Mouse (Mus musculus) embryonic facial prominence, embryonic 11.5 days (tissue): ENCODE measurements around the gene Ccl6. TPM values are rescaled to one million over a fixed set of nuclear protein-coding genes. Genes with fewer than 3 reads are reported as not detected.
A peak's percentile ranks its signal among the peaks of the same experiment; 100 is the strongest.
"Not testable (repeated sequence)": the region's sequence is repeated elsewhere in the genome, so short reads cannot be mapped to it uniquely, and the experiment has no call there.

ENCODE experiments used
- ATAC-seq: fragments of 200-750 bp; cut with Nextera tagmentation; replicated peaks from 2 replicates; pipeline ENCODE4 v1.8.0; 2017; ENCODE audit warnings: low read depth; ENCODE audit not compliant: insufficient number of reproducible peaks, low FRiP score, low TSS enrichment
- DNase-seq: peaks from one replicate; pipeline ENCODE4 v3.0.0-alpha.2; 2015; ENCODE audit warnings: low spot score
- H3K27ac ChIP-seq: fragments of 300-500 bp; sonication (generic); replicated peaks from 2 replicates; pipeline ENCODE4 v1.5.1; 2014; ENCODE audit warnings: mild to moderate bottlenecking, low read depth, low read length, control low read depth
- H3K27me3 ChIP-seq: fragments of 300-500 bp; sonication (generic); 2 replicates; pipeline ENCODE4 v1.6.1; 2014; ENCODE audit warnings: mild to moderate bottlenecking, low read length, moderate library complexity, mixed read lengths; ENCODE audit not compliant: control insufficient read depth, insufficient read depth
- H3K36me3 ChIP-seq: fragments of 300-500 bp; sonication (generic); replicated peaks from 2 replicates; pipeline ENCODE4 v1.6.1; 2014; ENCODE audit warnings: low read depth, mild to moderate bottlenecking, low read length, moderate library complexity, mixed read lengths; ENCODE audit not compliant: control insufficient read depth, insufficient read depth
- H3K4me1 ChIP-seq: fragments of 300-500 bp; sonication (generic); 2 replicates; pipeline ENCODE4 v1.6.1; 2014; ENCODE audit warnings: low read length, mixed read lengths; ENCODE audit not compliant: control insufficient read depth, insufficient read depth
- H3K4me2 ChIP-seq: fragments of 300-500 bp; sonication (generic); 2 replicates; pipeline ENCODE4 v1.6.1; 2014; ENCODE audit warnings: low read depth, mild to moderate bottlenecking, control low read depth, low read length, moderate library complexity
- H3K4me3 ChIP-seq: fragments of 300-500 bp; sonication (generic); 2 replicates; pipeline ENCODE4 v1.5.1; 2014; ENCODE audit warnings: low read depth, low read length, control low read depth
- H3K9ac ChIP-seq: fragments of 300-500 bp; sonication (generic); replicated peaks from 2 replicates; pipeline ENCODE4 v1.6.1; 2014; ENCODE audit warnings: mild to moderate bottlenecking, control low read depth, low read length
- H3K9me3 ChIP-seq: fragments of 300-500 bp; sonication (generic); replicated peaks from 2 replicates; pipeline ENCODE4 v1.6.1; 2016; ENCODE audit warnings: mild to moderate bottlenecking, low read length, inconsistent platforms, mixed read lengths; ENCODE audit not compliant: control insufficient read depth
- WGBS: fragments of 180-500 bp; shearing (Covaris S2); extraction: QIAGEN DNeasy Blood & Tissue Kit; methylation state at CpG from one replicate; pipeline ENCODE4 v1.1.7; 2014; 5-methylcytosine and 5-hydroxymethylcytosine counted together
- polyA plus RNA-seq: library from polyadenylated mRNA; unstranded; fragments of >200 nt; fragmentation: Nextera tagmentation; extraction: Ambion mirVana; gene quantifications from 2 replicates; pipeline ENCODE4 v1.2.1, GENCODE M21; 2014

Gene Ccl6
- polyA plus RNA-seq, 1 experiment from 2014 or later = 3.1 TPM

GRCm38 (mm10) chr11:83556085-83556781 lies 36.7 kb downstream of the Ccl6 start:
- DNase-seq = peak; percentile 88
- no peak overlapping the region for H3K9ac ChIP-seq
- WGBS = 32% methylated on average over 8 of the region's 8 CpGs

GRCm38 (mm10) chr11:83551668-83552067 lies 41.2 kb downstream of the Ccl6 start:
- no peaks in the 10 kb centered on the region for H3K9me3 ChIP-seq
- no peak overlapping the region for H3K4me2 ChIP-seq
- H3K4me3 ChIP-seq = no peak overlapping the region
- no peaks in the 10 kb centered on the region for H3K36me3 ChIP-seq
- no peaks in the 10 kb centered on the region for H3K4me1 ChIP-seq
- DNase-seq (no peak), ATAC-seq (no peak)
- WGBS = 84% methylated on average over 5 of the region's 5 CpGs
- no peak overlapping the region for H3K9ac ChIP-seq
- no peaks in the 10 kb centered on the region for H3K27me3 ChIP-seq
- no peak overlapping the region for H3K27ac ChIP-seq

More at GRCm38 (mm10) chr11:83556085-83556781, 36.7 kb downstream of the Ccl6 start:
- ATAC-seq = no peak
- no peak overlapping the region for H3K4me2 ChIP-seq
- H3K4me3 ChIP-seq = no peak overlapping the region
- no peak overlapping the region for H3K27ac ChIP-seq
- no peaks in the 10 kb centered on the region for H3K9me3 ChIP-seq
- H3K36me3 ChIP-seq = no peaks in the 10 kb centered on the region
- no peaks in the 10 kb centered on the region for H3K4me1 ChIP-seq
- H3K27me3 ChIP-seq = no peaks in the 10 kb centered on the region

DNA sequence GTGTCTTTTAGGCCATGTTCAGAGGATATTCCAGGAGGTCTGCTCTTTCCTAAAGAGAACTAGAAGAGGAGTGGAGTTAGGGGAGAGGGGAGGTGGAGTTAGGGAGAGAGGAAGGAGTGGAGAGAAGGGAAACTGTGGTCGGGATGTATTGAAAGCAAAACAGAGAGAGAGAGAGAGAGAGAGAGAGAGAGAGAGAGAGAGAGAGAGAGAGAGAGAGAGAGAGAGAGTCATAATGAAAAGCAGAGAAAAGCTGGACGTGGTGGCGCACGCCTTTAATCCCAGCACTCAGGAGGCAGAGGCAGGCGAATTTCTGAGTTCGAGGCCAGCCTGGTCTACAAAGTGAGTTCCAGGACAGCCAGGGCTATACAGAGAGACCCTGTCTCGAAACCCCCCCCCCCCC lies 41.9 kb downstream of the Ccl6 start:
- ATAC-seq, H3K27me3 ChIP-seq, H3K36me3 ChIP-seq, DNase-seq, H3K4me2 ChIP-seq, H3K27ac ChIP-seq, H3K9me3 ChIP-seq, H3K4me1 ChIP-seq, H3K9ac ChIP-seq, H3K4me3 ChIP-seq: not testable (repeated sequence)
- 88% methylated on average over 7 of the region's 7 CpGs for WGBS

- Histone ChIP-seq H3K36me3 (no peaks in the 10 kb centered on the region), H3K9me3 (no peaks in the 10 kb centered on the region), H3K4me2 (no peak overlapping the region)
Measured at GRCm38 (mm10) chr11:83550186-83550632, 42.7 kb downstream of the Ccl6 start.

GRCm38 (mm10) chr11:83544214-83544613 lies 48.7 kb downstream of the Ccl6 start:
- Histone ChIP-seq H3K27ac (no peak overlapping the region), H3K4me1 (no peaks in the 10 kb centered on the region), H3K4me3 (no peak overlapping the region), H3K4me2 (no peak overlapping the region), H3K9me3 (no peaks in the 10 kb centered on the region), H3K9ac (no peak overlapping the region), H3K27me3 (no peaks in the 10 kb centered on the region), H3K36me3 (no peaks in the 10 kb centered on the region)
- DNase-seq (peak; percentile 41), ATAC-seq (no peak)
- WGBS = 60% methylated on average over 3 of the region's 3 CpGs

More at GRCm38 (mm10) chr11:83550186-83550632, 42.7 kb downstream of the Ccl6 start:
- no peak overlapping the region for H3K9ac ChIP-seq
- WGBS = 92% methylated on average over 5 of the region's 5 CpGs
- H3K27me3 ChIP-seq = no peaks in the 10 kb centered on the region
- DNase-seq (no peak), ATAC-seq (no peak)
- H3K27ac ChIP-seq = no peak overlapping the region
- H3K4me1 ChIP-seq = no peaks in the 10 kb centered on the region
- H3K4me3 ChIP-seq = no peak overlapping the region

DNA sequence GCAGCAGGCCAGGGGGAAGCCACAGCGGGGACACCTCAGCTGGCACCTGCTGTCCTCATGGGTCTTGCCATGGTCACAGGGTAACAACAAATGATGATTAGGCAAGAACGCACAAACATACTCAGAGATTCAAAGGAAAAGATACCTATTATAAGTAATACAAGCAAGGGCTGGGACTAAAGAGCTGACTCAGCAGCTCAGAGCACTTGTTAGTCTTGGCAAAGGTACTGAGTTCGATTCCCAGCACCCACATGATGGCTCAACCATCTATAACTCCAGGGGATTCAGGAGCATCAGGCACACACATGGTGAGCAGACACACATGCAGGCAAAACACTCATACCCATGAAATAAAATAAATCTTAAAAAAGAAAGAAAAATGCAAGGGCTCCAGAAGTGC lies 51.5 kb downstream of the Ccl6 start:
- no peak for ATAC-seq
- Histone ChIP-seq H3K27me3 (no peaks in the 10 kb centered on the region), H3K9ac (no peak overlapping the region), H3K27ac (no peak overlapping the region), H3K4me3 (no peak overlapping the region), H3K36me3 (no peaks in the 10 kb centered on the region), H3K9me3 (no peaks in the 10 kb centered on the region), H3K4me2 (no peak overlapping the region), H3K4me1 (no peaks in the 10 kb centered on the region)
- DNase-seq = no peak
- 89% methylated on average over 3 of the region's 3 CpGs for WGBS

DNA sequence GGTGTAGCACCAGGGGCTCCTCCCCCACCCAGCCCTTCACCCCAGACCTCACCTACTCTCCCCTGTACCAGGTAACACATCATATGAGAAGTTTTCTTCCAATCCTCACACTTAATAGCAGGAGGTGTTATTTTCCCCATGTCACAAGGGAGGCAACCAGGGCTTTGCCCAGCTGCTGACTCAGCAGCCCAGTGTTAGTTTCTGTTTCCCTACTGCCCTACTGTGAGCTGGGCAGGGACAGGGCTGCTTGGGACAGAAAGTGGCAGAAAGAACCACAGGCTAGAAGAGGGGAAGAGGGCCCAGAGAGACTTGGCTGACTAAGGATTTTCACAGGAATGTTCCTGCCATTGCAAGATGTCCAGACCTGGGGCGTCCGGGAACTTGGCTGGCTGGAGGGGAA lies 52.0 kb downstream of the Ccl6 start:
- no peak overlapping the region for H3K27ac ChIP-seq
- H3K9ac ChIP-seq = no peak overlapping the region
- H3K36me3 ChIP-seq = no peaks in the 10 kb centered on the region
- no peaks in the 10 kb centered on the region for H3K27me3 ChIP-seq
- no peak overlapping the region for H3K4me2 ChIP-seq
- 79% methylated on average over 2 of the region's 2 CpGs for WGBS
- ATAC-seq (no peak), DNase-seq (no peak)
- H3K9me3 ChIP-seq = no peaks in the 10 kb centered on the region
- H3K4me1 ChIP-seq = no peaks in the 10 kb centered on the region
- H3K4me3 ChIP-seq = no peak overlapping the region

GRCm38 (mm10) chr11:83538705-83539314 lies 54.1 kb downstream of the Ccl6 start:
- Histone ChIP-seq H3K9me3 (no peaks in the 10 kb centered on the region), H3K4me3 (no peak overlapping the region), H3K27ac (no peak overlapping the region), H3K9ac (no peak overlapping the region), H3K36me3 (no peaks in the 10 kb centered on the region), H3K4me2 (no peak overlapping the region), H3K4me1 (no peaks in the 10 kb centered on the region; the same call in 1 of the 2 replicates), H3K27me3 (no peaks in the 10 kb centered on the region)
- DNase-seq (no peak), ATAC-seq (no peak)
- 73% methylated on average over 3 of the region's 3 CpGs for WGBS
